Mouse (Mus musculus): Measurements from ENCODE around the gene Dnajc28.

Dnajc28 gene

GRCm38 (mm10) chr16:91578980-91579720 lies 39.7 kb downstream of the Dnajc28 start:
- H3K27me3 ChIP-seq (ENCODE audit: insufficient read depth, low read length) = no peaks in the 10 kb centered on the region
- H3K9me3 ChIP-seq (ENCODE audit: low read length) = peaks cover 9% of the 10 kb centered on the region
- H3K36me3 ChIP-seq (ENCODE audit: insufficient read depth, low read length) = peaks cover 44% of the 10 kb centered on the region
- no peak overlapping the region for H3K4me3 ChIP-seq (replicated peaks; ENCODE audit: low read length)
- no peak for TF ChIP-seq POU5F1 (IDR thresholded peaks at IDR 0.05; ENCODE audit: borderline replicate concordance, low read length)
- TF ChIP-seq NANOG (IDR thresholded peaks at IDR 0.05; ENCODE audit: borderline replicate concordance, low read length) = no peak
- TF ChIP-seq CTCF (conservative IDR thresholded peaks at IDR 0.05; ENCODE audit: low read length) = no peak
- no peaks in the 10 kb centered on the region; the same call in 1 of the 2 replicates for H3K4me1 ChIP-seq (replicated peaks; ENCODE audit: low read depth, low read length)

GRCm38 (mm10) chr16:91575151-91575550 lies 43.7 kb downstream of the Dnajc28 start:
- no peak overlapping the region for H3K4me3 ChIP-seq (replicated peaks; ENCODE audit: low read length)
- H3K27me3 ChIP-seq (ENCODE audit: insufficient read depth, low read length) = no peaks in the 10 kb centered on the region
- peaks cover 14% of the 10 kb centered on the region for H3K9me3 ChIP-seq (ENCODE audit: low read length)
- H3K4me1 ChIP-seq (replicated peaks; ENCODE audit: low read depth, low read length) = no peaks in the 10 kb centered on the region; the same call in 1 of the 2 replicates
- H3K36me3 ChIP-seq (ENCODE audit: insufficient read depth, low read length) = peaks cover 40% of the 10 kb centered on the region
- no peak for TF ChIP-seq POU5F1 (IDR thresholded peaks at IDR 0.05; ENCODE audit: borderline replicate concordance, low read length)

- H3K4me3 ChIP-seq (replicated peaks; ENCODE audit: low read length) = no peak overlapping the region
- H3K4me1 ChIP-seq (replicated peaks; ENCODE audit: low read depth, low read length) = peaks cover 11% of the 10 kb centered on the region
- H3K36me3 ChIP-seq (ENCODE audit: insufficient read depth, low read length) = peaks cover 18% of the 10 kb centered on the region
- no peaks in the 10 kb centered on the region for H3K27me3 ChIP-seq (ENCODE audit: insufficient read depth, low read length)
- TF ChIP-seq POU5F1 (IDR thresholded peaks at IDR 0.05; ENCODE audit: borderline replicate concordance, low read length) = no peak
- peaks cover 14% of the 10 kb centered on the region for H3K9me3 ChIP-seq (ENCODE audit: low read length)
Measured at GRCm38 (mm10) chr16:91571105-91571504, 47.7 kb downstream of the Dnajc28 start.

DNA sequence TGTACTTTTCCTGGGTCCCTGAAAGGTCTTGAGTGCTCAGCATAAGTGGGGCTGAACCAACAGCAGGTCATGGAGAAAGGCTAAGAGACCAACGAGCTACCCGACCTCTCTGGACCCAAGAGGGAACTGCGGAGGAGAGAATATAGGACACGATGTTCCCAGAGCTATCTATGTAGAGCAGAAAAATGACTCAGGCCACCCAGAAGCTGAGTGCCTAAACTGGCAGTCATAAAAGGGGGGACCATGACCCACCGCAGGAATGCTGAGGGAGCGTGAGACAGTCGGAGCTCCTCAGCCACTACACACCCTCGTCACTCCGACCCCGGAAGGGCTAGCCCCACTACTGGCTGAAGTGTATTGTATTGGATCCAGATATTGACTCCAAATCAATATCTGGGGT lies 49.9 kb downstream of the Dnajc28 start:
- TF ChIP-seq POU5F1 (IDR thresholded peaks at IDR 0.05; ENCODE audit: borderline replicate concordance, low read length) = no peak
- TF ChIP-seq NANOG (IDR thresholded peaks at IDR 0.05; ENCODE audit: borderline replicate concordance, low read length) = no peak
- TF ChIP-seq CTCF (conservative IDR thresholded peaks at IDR 0.05; ENCODE audit: low read length) = no peak
- peaks cover 15% of the 10 kb centered on the region for H3K9me3 ChIP-seq (ENCODE audit: low read length)
- no peaks in the 10 kb centered on the region for H3K27me3 ChIP-seq (ENCODE audit: insufficient read depth, low read length)
- H3K36me3 ChIP-seq (ENCODE audit: insufficient read depth, low read length) = 0 out of 2 replicates have a peak, but pooled peaks cover 9% of the 10 kb centered on the region
- peaks cover 32% of the 10 kb centered on the region for H3K4me1 ChIP-seq (replicated peaks; ENCODE audit: low read depth, low read length)
- H3K4me3 ChIP-seq (replicated peaks; ENCODE audit: low read length) = no peak overlapping the region

- Histone ChIP-seq H3K4me3 (replicated peaks; ENCODE audit: low read length) (0 out of 2 replicates have a peak overlapping the region, but pooled peaks have one; percentile 10), H3K9me3 (ENCODE audit: low read length) (peaks cover 15% of the 10 kb centered on the region), H3K4me1 (replicated peaks; ENCODE audit: low read depth, low read length) (peaks cover 54% of the 10 kb centered on the region), H3K36me3 (ENCODE audit: insufficient read depth, low read length) (0 out of 2 replicates have a peak, but pooled peaks cover 10% of the 10 kb centered on the region), H3K27me3 (ENCODE audit: insufficient read depth, low read length) (no peaks in the 10 kb centered on the region)
- TF ChIP-seq CTCF (conservative IDR thresholded peaks at IDR 0.05; ENCODE audit: low read length) (no peak), POU5F1 (IDR thresholded peaks at IDR 0.05; ENCODE audit: borderline replicate concordance, low read length) (no peak), NANOG (IDR thresholded peaks at IDR 0.05; ENCODE audit: borderline replicate concordance, low read length) (no peak)
Measured at GRCm38 (mm10) chr16:91566002-91566401, 52.8 kb downstream of the Dnajc28 start.

DNA sequence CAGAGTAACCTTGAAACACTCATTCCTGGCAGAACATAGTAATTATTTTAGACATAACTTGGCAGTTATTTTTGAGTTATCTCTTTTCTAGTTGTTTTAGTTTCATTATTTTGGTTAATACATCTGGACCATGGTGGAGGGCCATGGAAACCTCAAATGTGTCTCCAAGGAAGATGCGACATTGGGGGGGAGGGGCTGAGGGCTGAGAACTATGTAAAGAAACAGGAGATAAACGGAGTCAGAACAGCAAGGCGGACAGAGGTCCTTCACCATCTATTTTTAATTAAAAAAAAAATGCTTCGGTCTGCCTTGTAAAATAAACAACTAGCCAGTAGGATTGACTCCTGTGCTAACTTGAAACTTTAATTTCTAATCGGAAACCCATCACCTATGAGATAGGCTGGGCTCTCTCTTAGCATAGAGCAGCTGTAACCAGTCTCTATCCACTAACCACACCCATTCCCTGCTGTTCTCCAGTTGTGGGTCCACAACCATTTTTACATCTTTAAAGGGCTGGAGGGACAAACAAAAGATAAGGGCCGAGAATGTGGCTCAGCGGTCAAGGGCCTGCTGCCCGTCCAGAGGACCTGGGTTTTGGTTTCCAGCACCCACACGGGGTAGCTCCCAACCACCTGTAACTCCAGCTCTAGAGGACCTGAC lies 53.4 kb downstream of the Dnajc28 start:
- Histone ChIP-seq H3K4me3 (replicated peaks; ENCODE audit: low read length) (0 out of 2 replicates have a peak overlapping the region, but pooled peaks have one; percentile 10), H3K27me3 (ENCODE audit: insufficient read depth, low read length) (no peaks in the 10 kb centered on the region), H3K4me1 (replicated peaks; ENCODE audit: low read depth, low read length) (peaks cover 55% of the 10 kb centered on the region), H3K9me3 (ENCODE audit: low read length) (peaks cover 15% of the 10 kb centered on the region), H3K36me3 (ENCODE audit: insufficient read depth, low read length) (0 out of 2 replicates have a peak, but pooled peaks cover 10% of the 10 kb centered on the region)
- TF ChIP-seq NANOG (IDR thresholded peaks at IDR 0.05; ENCODE audit: borderline replicate concordance, low read length) (no peak), POU5F1 (IDR thresholded peaks at IDR 0.05; ENCODE audit: borderline replicate concordance, low read length) (no peak), CTCF (conservative IDR thresholded peaks at IDR 0.05; ENCODE audit: low read length) (no peak)

GRCm38 (mm10) chr16:91564580-91565291 lies 54.1 kb downstream of the Dnajc28 start:
- peaks cover 15% of the 10 kb centered on the region for H3K9me3 ChIP-seq (ENCODE audit: low read length)
- no peak overlapping the region for H3K4me3 ChIP-seq (replicated peaks; ENCODE audit: low read length)
- H3K27me3 ChIP-seq (ENCODE audit: insufficient read depth, low read length) = no peaks in the 10 kb centered on the region
- H3K4me1 ChIP-seq (replicated peaks; ENCODE audit: low read depth, low read length) = peaks cover 55% of the 10 kb centered on the region
- TF ChIP-seq POU5F1 (IDR thresholded peaks at IDR 0.05; ENCODE audit: borderline replicate concordance, low read length) (no peak), CTCF (conservative IDR thresholded peaks at IDR 0.05; ENCODE audit: low read length) (no peak), NANOG (IDR thresholded peaks at IDR 0.05; ENCODE audit: borderline replicate concordance, low read length) (peak; percentile 55; the same call in 1 of the 2 replicates)
- H3K36me3 ChIP-seq (ENCODE audit: insufficient read depth, low read length) = 0 out of 2 replicates have a peak, but pooled peaks cover 10% of the 10 kb centered on the region
